Mouse (Mus musculus): ENCODE results near the gene Ryk.

Ryk gene

DNA sequence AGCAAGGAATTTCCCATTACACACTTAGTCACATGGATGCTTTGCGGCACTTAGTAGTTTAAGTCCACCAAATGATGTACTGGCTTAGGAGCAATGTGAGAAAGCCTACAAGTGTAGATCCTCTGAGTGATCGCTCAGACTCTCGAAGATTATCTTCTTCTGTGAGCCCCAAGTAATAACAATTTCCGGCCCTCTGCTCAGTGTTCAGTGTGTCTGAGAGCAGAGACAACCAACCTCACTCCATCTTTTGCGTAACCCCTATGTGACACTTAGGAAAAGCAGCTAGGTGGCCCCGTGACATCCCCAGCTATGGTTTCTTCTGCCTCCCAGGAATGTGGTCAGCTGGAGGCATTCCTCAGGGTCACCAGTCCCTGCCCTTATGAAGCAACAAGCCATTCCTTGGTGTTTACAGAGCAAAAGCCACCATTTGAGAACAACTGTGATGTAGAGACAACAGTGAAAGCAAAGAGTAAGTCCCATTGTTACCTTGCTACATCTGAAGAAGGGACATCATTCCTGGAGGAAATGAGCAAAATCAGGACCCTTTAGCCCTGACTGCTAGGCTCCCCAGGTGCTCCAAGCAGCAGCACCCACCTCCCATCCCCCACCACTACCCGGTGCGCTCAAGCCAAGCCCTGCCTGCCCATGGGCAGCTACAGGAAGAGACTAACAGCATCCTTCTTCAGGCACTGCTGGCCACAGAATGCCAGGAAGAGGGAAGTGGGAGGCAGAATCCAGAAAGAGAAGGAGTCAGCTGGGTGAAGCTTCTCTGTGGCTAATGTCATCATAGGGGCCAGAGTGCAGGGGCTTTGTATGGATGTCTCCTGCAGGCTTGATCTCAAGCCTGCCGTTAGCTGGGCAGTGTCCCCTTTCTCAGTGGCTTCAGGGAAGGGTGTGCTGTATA, 116.6 kb downstream of the Ryk start:
- DNase-seq (ENCODE audit: low spot score), result no peak

DNA sequence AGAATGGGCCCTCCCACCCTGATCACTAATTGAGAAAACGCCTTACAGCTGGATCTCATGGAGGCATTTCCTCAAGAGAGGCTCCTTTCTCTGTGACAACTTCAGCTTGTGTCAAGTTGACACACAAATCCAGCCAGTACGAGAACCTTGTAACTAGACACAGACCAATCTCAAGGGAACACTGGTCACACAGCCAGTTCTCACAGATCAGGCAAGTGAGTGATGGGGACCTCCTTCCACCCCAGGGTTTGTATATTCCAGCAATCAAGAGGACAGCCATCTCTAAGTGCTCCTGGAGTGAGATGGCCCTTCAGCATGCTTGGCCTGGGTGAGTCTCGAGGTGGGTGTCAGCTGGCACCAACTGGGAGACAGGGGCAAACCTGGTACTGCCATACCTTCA, 121.1 kb downstream of the Ryk start:
- no peak for DNase-seq (ENCODE audit: low spot score)

Measured in urinary bladder, postnatal 25 days (tissue).